Mouse (Mus musculus): ENCODE measurements around the gene Elavl4.

Gene Elavl4

GRCm38 (mm10) chr4:110264345-110264943 lies 87.3 kb downstream of the Elavl4 start:
- DNase-seq, result no peak

GRCm38 (mm10) chr4:110257360-110257759 lies 94.3 kb downstream of the Elavl4 start:
- no peak for DNase-seq

- DNase-seq, result no peak
Measured at GRCm38 (mm10) chr4:110255617-110256016, 96.1 kb downstream of the Elavl4 start.

GRCm38 (mm10) chr4:110250055-110250454 lies 101.7 kb downstream of the Elavl4 start:
- DNase-seq, result no peak

GRCm38 (mm10) chr4:110242879-110243278 lies 108.8 kb downstream of the Elavl4 start:
- DNase-seq, result no peak

GRCm38 (mm10) chr4:110234554-110234953 lies 117.2 kb downstream of the Elavl4 start:
- no peak for DNase-seq

GRCm38 (mm10) chr4:110232327-110232726 lies 119.4 kb downstream of the Elavl4 start:
- DNase-seq, result no peak

GRCm38 (mm10) chr4:110231799-110232198 lies 119.9 kb downstream of the Elavl4 start:
- DNase-seq, result no peak

GRCm38 (mm10) chr4:110229652-110230051 lies 122.1 kb downstream of the Elavl4 start:
- no peak for DNase-seq

- DNase-seq, result no peak
Measured at GRCm38 (mm10) chr4:110229238-110229637, 122.5 kb downstream of the Elavl4 start.

GRCm38 (mm10) chr4:110227621-110228031 lies 124.1 kb downstream of the Elavl4 start:
- no peak for DNase-seq

- DNase-seq, result no peak
Measured at GRCm38 (mm10) chr4:110225492-110225891, 126.2 kb downstream of the Elavl4 start.

GRCm38 (mm10) chr4:110218819-110219218 lies 132.9 kb downstream of the Elavl4 start:
- no peak for DNase-seq

GRCm38 (mm10) chr4:110217553-110217952 lies 134.2 kb downstream of the Elavl4 start:
- DNase-seq, result no peak

- DNase-seq, result no peak
Measured at GRCm38 (mm10) chr4:110214543-110214942, 137.2 kb downstream of the Elavl4 start.

GRCm38 (mm10) chr4:110213666-110214065 lies 138.0 kb downstream of the Elavl4 start:
- no peak for DNase-seq

GRCm38 (mm10) chr4:110210246-110210645 lies 141.5 kb downstream of the Elavl4 start:
- no peak for DNase-seq

- no peak for DNase-seq
Measured at GRCm38 (mm10) chr4:110209613-110210012, 142.1 kb downstream of the Elavl4 start.

GRCm38 (mm10) chr4:110201680-110202079 lies 150.0 kb downstream of the Elavl4 start:
- DNase-seq, result no peak

GRCm38 (mm10) chr4:110199897-110200296 lies 151.8 kb downstream of the Elavl4 start:
- DNase-seq, result no peak

GRCm38 (mm10) chr4:110198600-110198999 lies 153.1 kb downstream of the Elavl4 start:
- DNase-seq, result no peak

- no peak for DNase-seq
Measured at GRCm38 (mm10) chr4:110177263-110177662, 174.4 kb downstream of the Elavl4 start.

GRCm38 (mm10) chr4:110172028-110172427 lies 179.7 kb downstream of the Elavl4 start:
- DNase-seq, result no peak

- no peak for DNase-seq
Measured at GRCm38 (mm10) chr4:110165217-110165616, 186.5 kb downstream of the Elavl4 start.

GRCm38 (mm10) chr4:110161600-110161999 lies 190.1 kb downstream of the Elavl4 start:
- DNase-seq, result no peak
